Mouse (Mus musculus) CH12.LX (cell line): ENCODE data around the gene Ccdc188.

Source experiments
- CTCF ChIP-seq, 2 experiments: IDR thresholded peaks in 1 of 2; conservative IDR thresholded peaks in 1 of 2; 2 replicates each; pipeline ENCODE4 v1.5.1; 2011 to 2012; ENCODE audit warnings: low read depth in 2 of 2, low read length in 2 of 2, improper control_type of control experiment in 1 of 2, inconsistent platforms in 1 of 2, mild to moderate bottlenecking in 1 of 2, moderate library complexity in 1 of 2
- E2F4 ChIP-seq: IDR thresholded peaks from 2 replicates; pipeline ENCODE4 v1.6.1; 2011; ENCODE audit warnings: low read depth, low read length, improper control_type of control experiment; ENCODE audit not compliant: insufficient replicate concordance
- EP300 ChIP-seq: IDR thresholded peaks from 2 replicates; pipeline ENCODE4 v1.6.1; 2011; ENCODE audit warnings: low read length, improper control_type of control experiment
- GABPA ChIP-seq: IDR thresholded peaks from 2 replicates; pipeline ENCODE4 v1.6.1; 2012; ENCODE audit warnings: low read depth, low read length, improper control_type of control experiment, inconsistent platforms; ENCODE audit not compliant: insufficient replicate concordance
- IRF4 ChIP-seq: IDR thresholded peaks from 2 replicates; pipeline ENCODE4 v1.6.1; 2014; ENCODE audit warnings: low read depth, mild to moderate bottlenecking, inconsistent platforms, low read length, improper control_type of control experiment
- JUN ChIP-seq: IDR thresholded peaks from 2 replicates; pipeline ENCODE4 v1.6.1; 2011; ENCODE audit warnings: low read depth, mild to moderate bottlenecking, low read length, improper control_type of control experiment, moderate library complexity; ENCODE audit not compliant: insufficient read depth
- JUND ChIP-seq: conservative IDR thresholded peaks from 2 replicates; pipeline ENCODE4 v1.6.1; 2011; ENCODE audit warnings: low read depth, low read length, improper control_type of control experiment
- MAFK ChIP-seq: IDR thresholded peaks from 2 replicates; pipeline ENCODE4 v1.6.1; 2011; ENCODE audit warnings: low read length, improper control_type of control experiment; ENCODE audit not compliant: insufficient replicate concordance
- MAZ ChIP-seq: IDR thresholded peaks from 2 replicates; pipeline ENCODE4 v1.6.1; 2012; ENCODE audit warnings: low read depth, mild to moderate bottlenecking, inconsistent platforms, low read length, improper control_type of control experiment, moderate library complexity
- MYC ChIP-seq: IDR thresholded peaks from 2 replicates; pipeline ENCODE4 v1.6.1; 2011; ENCODE audit warnings: low read depth, mild to moderate bottlenecking, improper control_type of control experiment, low read length
- POLR2A ChIP-seq: IDR thresholded peaks from 2 replicates; pipeline ENCODE4 v1.6.1; 2011; ENCODE audit warnings: low read depth, mild to moderate bottlenecking, improper control_type of control experiment, low read length
- USF1 ChIP-seq: IDR thresholded peaks from 2 replicates; pipeline ENCODE4 v1.6.1; 2014; ENCODE audit warnings: low read depth, mild to moderate bottlenecking, inconsistent platforms, low read length, improper control_type of control experiment
- ZNF384 ChIP-seq: IDR thresholded peaks from 2 replicates; pipeline ENCODE4 v1.6.1; 2012; ENCODE audit warnings: low read depth, low read length, improper control_type of control experiment, inconsistent platforms

- no peak for TF ChIP-seq MYC
- no peak for TF ChIP-seq CTCF (conservative IDR thresholded peaks at IDR 0.05 in 1 of 2, IDR thresholded peaks at IDR 0.05 in 1 of 2; ENCODE audit: low read depth in 2 of 2, low read length in 2 of 2)
- TF ChIP-seq GABPA: no peak
- no peak for TF ChIP-seq JUND
- no peak for TF ChIP-seq USF1
- no peak for TF ChIP-seq MAZ
- no peak for TF ChIP-seq MAFK
- no peak for TF ChIP-seq E2F4
- TF ChIP-seq ZNF384: no peak
- TF ChIP-seq JUN: no peak
- TF ChIP-seq EP300: no peak
- no peak for TF ChIP-seq POLR2A
- TF ChIP-seq IRF4: no peak
These were observed 4.5 kb downstream of the Ccdc188 start for GRCm38 (mm10) chr16:18222188-18222587.
